Mouse (Mus musculus) E14TG2a.4 (cell line): ENCODE results near the gene Tle6.

Experiments
- CTCF ChIP-seq: conservative IDR thresholded peaks from 2 replicates; pipeline ENCODE4 v1.5.1; 2014; ENCODE audit warnings: low read length
- NANOG ChIP-seq: IDR thresholded peaks from 2 replicates; pipeline ENCODE4 v1.6.1; 2014; ENCODE audit warnings: borderline replicate concordance, low read length, mixed read lengths
- POU5F1 ChIP-seq: IDR thresholded peaks from 2 replicates; pipeline ENCODE4 v1.6.1; 2014; ENCODE audit warnings: low read length, borderline replicate concordance

- TF ChIP-seq CTCF (no peak), NANOG (no peak), POU5F1 (no peak)
Observed at GRCm38 (mm10) chr10:81575208-81575631, 25.7 kb downstream of the Tle6 start.
